Mouse (Mus musculus): ENCODE measurements at regions not wholly inside any gene's neighbourhood (a gene's known extent, or its start where the extent isn't known, plus 50 kb on each side); places are given as distances from the start of the nearest gene placed in this dataset.

- DNase-seq (ENCODE audit: low read depth in 3 of 3, low spot score in 3 of 3), result no peak
- WGBS (ENCODE audit: insufficient replicate concordance), result 64% methylated on average over 1 of the region's 1 CpGs
Observed at GRCm38 (mm10) chr8:101621941-101622340, 1163.5 kb downstream of the Cdh11 start.

GRCm38 (mm10) chr8:101591115-101591514 lies 1194.3 kb downstream of the Cdh11 start:
- Histone ChIP-seq H3K9ac (replicated peaks) (no peak overlapping the region), H3K4me2 (ENCODE audit: low read depth) (no peak overlapping the region), H3K36me3 (replicated peaks; ENCODE audit: control insufficient read depth, insufficient read depth, low read depth) (no peaks in the 10 kb centered on the region), H3K27me3 (ENCODE audit: control insufficient read depth, insufficient read depth, low read length) (no peaks in the 10 kb centered on the region), H3K9me3 (ENCODE audit: control insufficient read depth, low read length) (no peaks in the 10 kb centered on the region), H3K27ac (no peak overlapping the region), H3K4me1 (replicated peaks; ENCODE audit: control insufficient read depth in 2 of 2, insufficient read depth in 2 of 2, low read length in 1 of 2) (no peaks in the 10 kb centered on the region), H3K4me3 (ENCODE audit: insufficient read depth in 1 of 2, low read depth in 2 of 2, low read length in 2 of 2) (no peak overlapping the region)
- ATAC-seq (ENCODE audit: insufficient read depth) (no peak), DNase-seq (ENCODE audit: low read depth in 3 of 3, low spot score in 3 of 3) (no peak)
- TF ChIP-seq EP300 (IDR thresholded peaks at IDR 0.05; ENCODE audit: low read depth), result no peak
- no peak for TF ChIP-seq CTCF (IDR thresholded peaks at IDR 0.05; ENCODE audit: low read depth)

More at GRCm38 (mm10) chr8:101621941-101622340, 1163.5 kb downstream of the Cdh11 start:
- no peaks in the 10 kb centered on the region for H3K4me1 ChIP-seq (replicated peaks; ENCODE audit: control insufficient read depth in 2 of 2, insufficient read depth in 2 of 2, low read length in 1 of 2)
- ATAC-seq (ENCODE audit: insufficient read depth), result no peak
- no peak overlapping the region for H3K4me3 ChIP-seq (ENCODE audit: insufficient read depth in 1 of 2, low read depth in 2 of 2, low read length in 2 of 2)
- no peak overlapping the region for H3K9ac ChIP-seq (replicated peaks)
- no peak overlapping the region for H3K27ac ChIP-seq
- no peaks in the 10 kb centered on the region for H3K9me3 ChIP-seq (ENCODE audit: control insufficient read depth, low read length)
- no peak overlapping the region for H3K4me2 ChIP-seq (ENCODE audit: low read depth)
- TF ChIP-seq CTCF (IDR thresholded peaks at IDR 0.05; ENCODE audit: low read depth) (no peak), EP300 (IDR thresholded peaks at IDR 0.05; ENCODE audit: low read depth) (no peak)
- no peaks in the 10 kb centered on the region for H3K27me3 ChIP-seq (ENCODE audit: control insufficient read depth, insufficient read depth, low read length)
- no peaks in the 10 kb centered on the region for H3K36me3 ChIP-seq (replicated peaks; ENCODE audit: control insufficient read depth, insufficient read depth, low read depth)

- ATAC-seq (ENCODE audit: insufficient read depth) (no peak), DNase-seq (ENCODE audit: low read depth in 3 of 3, low spot score in 3 of 3) (no peak)
- no peak overlapping the region for H3K9ac ChIP-seq (replicated peaks)
- WGBS (ENCODE audit: insufficient replicate concordance), result 66% methylated on average over 3 of the region's 3 CpGs
- H3K9me3 ChIP-seq (ENCODE audit: control insufficient read depth, low read length), result no peaks in the 10 kb centered on the region
- no peak overlapping the region for H3K4me3 ChIP-seq (ENCODE audit: insufficient read depth in 1 of 2, low read depth in 2 of 2, low read length in 2 of 2)
- H3K4me2 ChIP-seq (ENCODE audit: low read depth), result no peak overlapping the region
- H3K36me3 ChIP-seq (replicated peaks; ENCODE audit: control insufficient read depth, insufficient read depth, low read depth), result no peaks in the 10 kb centered on the region
- no peaks in the 10 kb centered on the region for H3K4me1 ChIP-seq (replicated peaks; ENCODE audit: control insufficient read depth in 2 of 2, insufficient read depth in 2 of 2, low read length in 1 of 2)
- no peak overlapping the region for H3K27ac ChIP-seq
- no peaks in the 10 kb centered on the region for H3K27me3 ChIP-seq (ENCODE audit: control insufficient read depth, insufficient read depth, low read length)
- TF ChIP-seq EP300 (IDR thresholded peaks at IDR 0.05; ENCODE audit: low read depth), result no peak
- TF ChIP-seq CTCF (IDR thresholded peaks at IDR 0.05; ENCODE audit: low read depth), result no peak
Observed at GRCm38 (mm10) chr8:101590639-101591038, 1194.8 kb downstream of the Cdh11 start.

- H3K4me3 ChIP-seq (ENCODE audit: insufficient read depth in 1 of 2, low read depth in 2 of 2, low read length in 2 of 2), result no peak overlapping the region
- no peaks in the 10 kb centered on the region for H3K4me1 ChIP-seq (replicated peaks; ENCODE audit: control insufficient read depth in 2 of 2, insufficient read depth in 2 of 2, low read length in 1 of 2)
- TF ChIP-seq CTCF (IDR thresholded peaks at IDR 0.05; ENCODE audit: low read depth), result no peak
- no peak for TF ChIP-seq EP300 (IDR thresholded peaks at IDR 0.05; ENCODE audit: low read depth)
- H3K36me3 ChIP-seq (replicated peaks; ENCODE audit: control insufficient read depth, insufficient read depth, low read depth), result no peaks in the 10 kb centered on the region
- no peak overlapping the region for H3K9ac ChIP-seq (replicated peaks)
- H3K4me2 ChIP-seq (ENCODE audit: low read depth), result no peak overlapping the region
- DNase-seq (ENCODE audit: low read depth in 3 of 3, low spot score in 3 of 3), result no peak
- no peak overlapping the region for H3K27ac ChIP-seq
- no peaks in the 10 kb centered on the region for H3K9me3 ChIP-seq (ENCODE audit: control insufficient read depth, low read length)
- 72% methylated on average over 5 of the region's 5 CpGs for WGBS (ENCODE audit: insufficient replicate concordance)
- no peaks in the 10 kb centered on the region for H3K27me3 ChIP-seq (ENCODE audit: control insufficient read depth, insufficient read depth, low read length)
- ATAC-seq (ENCODE audit: insufficient read depth), result no peak
Observed at GRCm38 (mm10) chr8:101564447-101564846, 1221.0 kb downstream of the Cdh11 start.

GRCm38 (mm10) chr8:101522758-101523157 lies 1262.7 kb downstream of the Cdh11 start:
- H3K4me1 ChIP-seq (replicated peaks; ENCODE audit: control insufficient read depth in 2 of 2, insufficient read depth in 2 of 2, low read length in 1 of 2), result no peaks in the 10 kb centered on the region
- no peaks in the 10 kb centered on the region for H3K36me3 ChIP-seq (replicated peaks; ENCODE audit: control insufficient read depth, insufficient read depth, low read depth)
- H3K27ac ChIP-seq, result no peak overlapping the region
- no peak overlapping the region for H3K4me3 ChIP-seq (ENCODE audit: insufficient read depth in 1 of 2, low read depth in 2 of 2, low read length in 2 of 2)
- no peak overlapping the region for H3K9ac ChIP-seq (replicated peaks)
- no peak for TF ChIP-seq CTCF (IDR thresholded peaks at IDR 0.05; ENCODE audit: low read depth)
- no peak for TF ChIP-seq EP300 (IDR thresholded peaks at IDR 0.05; ENCODE audit: low read depth)
- 52% methylated on average over 1 of the region's 1 CpGs for WGBS (ENCODE audit: insufficient replicate concordance)
- DNase-seq (ENCODE audit: low read depth in 3 of 3, low spot score in 3 of 3) (no peak), ATAC-seq (ENCODE audit: insufficient read depth) (no peak)
- no peak overlapping the region for H3K4me2 ChIP-seq (ENCODE audit: low read depth)
- no peaks in the 10 kb centered on the region for H3K27me3 ChIP-seq (ENCODE audit: control insufficient read depth, insufficient read depth, low read length)
- H3K9me3 ChIP-seq (ENCODE audit: control insufficient read depth, low read length), result no peaks in the 10 kb centered on the region

All from liver, embryonic 14.5 days (tissue).